Mouse (Mus musculus): ENCODE data around the gene Nqo1. TPM values are rescaled to one million over a fixed set of nuclear protein-coding genes. Genes with fewer than 3 reads are reported as not detected.

Nqo1 gene
- polyA plus RNA-seq, 1 experiment from 2014 or later, result 16.7 TPM

DNA sequence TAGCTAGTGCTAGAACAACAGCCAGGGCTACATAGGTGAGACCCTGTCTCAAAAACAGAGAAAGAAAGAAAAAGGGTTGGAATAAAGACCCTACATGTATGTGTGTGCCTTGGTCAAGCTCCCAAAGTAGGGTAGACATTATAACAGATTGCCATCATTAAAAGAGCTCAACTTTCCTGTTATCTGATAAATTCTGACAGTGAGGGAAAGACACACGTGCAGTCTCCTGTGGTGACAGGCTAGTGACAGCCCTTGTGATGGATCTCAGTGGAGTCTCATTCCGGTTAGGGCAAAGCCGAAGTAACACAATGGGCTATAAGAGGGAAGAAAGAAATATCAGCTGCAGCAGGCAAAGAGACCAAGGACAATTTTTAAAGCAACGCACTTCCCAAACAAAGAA is 1.1 kb upstream of the Nqo1 start:
- Histone ChIP-seq H3K27me3 (no peaks in the 10 kb centered on the region), H3K4me3 (replicated peaks) (no peak overlapping the region), H3K36me3 (peaks cover 11% of the 10 kb centered on the region), H3K4me1 (replicated peaks) (peaks cover 31% of the 10 kb centered on the region), H3K4me2 (no peak overlapping the region), H3K9ac (replicated peaks) (no peak overlapping the region), H3K9me3 (no peaks in the 10 kb centered on the region), H3K27ac (peak overlapping the region; percentile 83; the same call in 1 of the 2 replicates)
- ATAC-seq (ENCODE audit: insufficient number of reproducible peaks, insufficient read depth, low FRiP score, low TSS enrichment, low read depth), result no peak
- WGBS, result 81% methylated on average over 4 of the region's 4 CpGs

DNA sequence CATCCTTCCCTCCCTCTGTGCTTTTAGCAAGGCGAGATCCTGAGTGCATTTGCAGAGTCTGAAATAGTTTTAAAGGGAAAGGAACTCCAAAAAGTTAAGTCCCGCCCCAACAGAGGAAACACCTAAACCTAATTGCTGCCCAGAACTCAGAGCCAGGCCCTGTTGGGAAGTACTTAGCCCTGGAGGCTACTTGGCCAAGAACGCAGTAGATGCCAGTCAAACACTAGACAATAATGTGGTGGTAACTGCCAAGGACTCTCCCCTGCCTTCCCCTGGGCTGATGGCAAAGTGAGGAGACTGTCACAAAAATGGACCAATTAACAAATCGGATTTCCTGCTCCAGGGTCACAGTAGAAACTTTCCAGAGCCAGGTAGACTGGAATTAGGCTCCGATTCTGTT is 1.1 kb downstream of the Nqo1 start:
- H3K27ac ChIP-seq, result no peak overlapping the region
- no peaks in the 10 kb centered on the region for H3K27me3 ChIP-seq
- H3K4me1 ChIP-seq (replicated peaks), result peaks cover 40% of the 10 kb centered on the region
- H3K9ac ChIP-seq (replicated peaks), result no peak overlapping the region; the same call in 1 of the 2 replicates
- no peak for ATAC-seq (ENCODE audit: insufficient number of reproducible peaks, insufficient read depth, low FRiP score, low TSS enrichment, low read depth)
- no peak overlapping the region for H3K4me3 ChIP-seq (replicated peaks)
- WGBS, result 80% methylated on average over 5 of the region's 5 CpGs
- no peaks in the 10 kb centered on the region for H3K36me3 ChIP-seq
- H3K4me2 ChIP-seq, result 0 out of 2 replicates have a peak overlapping the region, but pooled peaks have one; percentile 63
- H3K9me3 ChIP-seq, result no peaks in the 10 kb centered on the region

DNA sequence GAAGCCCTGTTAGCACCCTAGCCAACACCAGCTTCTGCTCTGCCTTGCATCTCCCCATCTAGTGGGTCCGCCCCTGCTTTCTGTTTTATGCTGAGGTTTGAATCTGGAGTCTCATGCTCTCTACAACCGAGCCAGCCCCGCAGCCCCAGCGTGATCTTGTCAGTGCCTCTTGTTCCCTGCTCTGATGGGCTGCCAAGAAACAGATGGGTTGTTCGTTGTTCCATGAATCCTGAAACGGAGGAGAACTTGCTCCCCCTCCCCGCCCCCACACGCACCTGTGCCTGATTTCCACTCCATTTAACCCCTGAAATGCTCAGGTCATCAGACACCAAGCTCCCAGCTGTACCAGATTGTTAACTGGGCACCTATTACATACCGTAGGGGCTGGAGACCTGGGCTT is 3.5 kb downstream of the Nqo1 start:
- WGBS, result 21% methylated on average over 9 of the region's 9 CpGs
- H3K9ac ChIP-seq (replicated peaks), result no peak overlapping the region
- no peaks in the 10 kb centered on the region for H3K36me3 ChIP-seq
- peaks cover 47% of the 10 kb centered on the region for H3K4me1 ChIP-seq (replicated peaks)
- no peaks in the 10 kb centered on the region for H3K27me3 ChIP-seq
- no peaks in the 10 kb centered on the region for H3K9me3 ChIP-seq
- no peak overlapping the region for H3K4me2 ChIP-seq
- no peak for ATAC-seq (ENCODE audit: insufficient number of reproducible peaks, insufficient read depth, low FRiP score, low TSS enrichment, low read depth)
- peak overlapping the region; percentile 64; the same call in 1 of the 2 replicates for H3K27ac ChIP-seq
- H3K4me3 ChIP-seq (replicated peaks), result no peak overlapping the region

DNA sequence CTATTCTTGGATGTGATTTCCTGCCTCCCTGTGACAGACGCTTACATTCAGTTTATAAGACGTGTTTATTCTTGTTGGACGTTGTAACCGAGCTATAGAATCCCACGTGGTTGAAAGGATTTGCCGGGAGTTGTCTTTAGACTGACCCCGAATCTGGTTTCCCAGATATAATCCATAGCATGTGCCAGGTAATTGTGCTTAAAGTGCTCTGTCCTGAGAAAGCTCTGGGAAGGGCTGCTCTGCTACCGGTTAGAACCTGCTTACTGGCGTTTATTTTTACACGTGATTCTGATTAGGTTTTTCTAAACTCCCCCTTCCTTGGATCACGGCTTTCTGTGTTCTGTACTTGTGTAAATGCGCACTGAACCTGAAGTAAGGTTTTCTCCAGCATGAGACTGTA is 5.3 kb downstream of the Nqo1 start:
- no peaks in the 10 kb centered on the region for H3K27me3 ChIP-seq
- no peaks in the 10 kb centered on the region for H3K9me3 ChIP-seq
- no peaks in the 10 kb centered on the region for H3K36me3 ChIP-seq
- H3K4me3 ChIP-seq (replicated peaks), result no peak overlapping the region
- 30% methylated on average over 12 of the region's 12 CpGs for WGBS
- no peak for ATAC-seq (ENCODE audit: insufficient number of reproducible peaks, insufficient read depth, low FRiP score, low TSS enrichment, low read depth)
- no peak overlapping the region for H3K4me2 ChIP-seq
- no peak overlapping the region for H3K9ac ChIP-seq (replicated peaks)
- H3K4me1 ChIP-seq (replicated peaks), result peaks cover 39% of the 10 kb centered on the region
- peak overlapping the region; percentile 74 for H3K27ac ChIP-seq

DNA sequence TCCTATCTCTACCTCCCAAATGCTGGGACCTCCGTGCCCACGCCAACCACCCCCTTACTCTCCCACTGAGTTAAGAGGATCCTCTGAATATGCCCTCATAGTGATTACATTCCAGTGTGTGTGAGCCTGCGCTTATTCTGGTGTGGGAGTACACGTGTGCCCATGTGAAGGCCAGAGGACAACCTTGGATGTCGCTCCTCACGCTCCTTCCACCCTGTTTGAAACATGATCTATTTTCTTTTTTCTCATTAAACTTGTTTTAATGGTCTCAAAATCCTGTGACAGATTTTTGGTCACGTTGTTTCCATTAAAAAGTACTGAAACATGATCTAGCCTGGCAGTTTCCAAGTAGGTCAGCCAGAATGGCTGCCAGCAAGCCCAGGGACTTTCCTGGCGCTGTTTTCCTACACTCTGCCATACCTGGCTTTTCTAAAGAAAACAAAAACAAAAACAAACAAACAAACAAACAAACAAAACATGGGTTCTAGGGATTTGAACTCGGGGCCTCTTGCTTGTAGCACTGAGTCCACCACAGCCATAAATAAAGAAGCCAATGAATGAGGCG is 6.8 kb downstream of the Nqo1 start:
- peak overlapping the region; percentile 8; the same call in 1 of the 2 replicates for H3K27ac ChIP-seq
- ATAC-seq (ENCODE audit: insufficient number of reproducible peaks, insufficient read depth, low FRiP score, low TSS enrichment, low read depth), result no peak; the same call in 1 of the 2 replicates
- 44% methylated on average over 10 of the region's 10 CpGs for WGBS

DNA sequence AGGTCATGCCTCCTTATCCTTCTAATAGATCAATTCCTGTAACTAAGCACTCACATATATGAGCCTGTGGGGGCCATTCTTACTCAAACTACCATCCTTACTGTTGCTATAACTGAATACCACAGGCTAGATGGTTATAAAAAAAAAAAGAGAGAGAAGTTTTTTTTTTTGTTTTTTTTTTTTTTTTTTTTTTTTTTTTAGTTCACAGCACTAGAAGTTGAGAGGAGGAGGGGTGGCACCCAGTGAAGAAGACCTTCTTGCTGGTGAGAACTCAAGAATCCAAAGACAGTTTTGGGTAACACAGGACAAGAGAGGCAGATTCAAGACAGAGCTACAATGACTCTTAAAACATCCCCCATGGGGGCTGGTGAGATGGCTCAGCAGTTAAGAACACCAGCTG is 7.6 kb downstream of the Nqo1 start:
- no peaks in the 10 kb centered on the region for H3K27me3 ChIP-seq
- no peak for ATAC-seq (ENCODE audit: insufficient number of reproducible peaks, insufficient read depth, low FRiP score, low TSS enrichment, low read depth)
- H3K27ac ChIP-seq, result no peak overlapping the region
- H3K9me3 ChIP-seq, result no peaks in the 10 kb centered on the region
- H3K36me3 ChIP-seq, result no peaks in the 10 kb centered on the region
- no peak overlapping the region for H3K4me2 ChIP-seq
- no peak overlapping the region for H3K9ac ChIP-seq (replicated peaks)
- peaks cover 27% of the 10 kb centered on the region for H3K4me1 ChIP-seq (replicated peaks)
- H3K4me3 ChIP-seq (replicated peaks), result no peak overlapping the region

More for the DNA sequence above, 6.8 kb downstream of the Nqo1 start:
- H3K9me3 ChIP-seq, result no peaks in the 10 kb centered on the region
- no peaks in the 10 kb centered on the region for H3K27me3 ChIP-seq
- no peak overlapping the region for H3K9ac ChIP-seq (replicated peaks)
- peaks cover 27% of the 10 kb centered on the region for H3K4me1 ChIP-seq (replicated peaks)
- H3K36me3 ChIP-seq, result no peaks in the 10 kb centered on the region
- no peak overlapping the region for H3K4me3 ChIP-seq (replicated peaks)
- H3K4me2 ChIP-seq, result no peak overlapping the region

DNA sequence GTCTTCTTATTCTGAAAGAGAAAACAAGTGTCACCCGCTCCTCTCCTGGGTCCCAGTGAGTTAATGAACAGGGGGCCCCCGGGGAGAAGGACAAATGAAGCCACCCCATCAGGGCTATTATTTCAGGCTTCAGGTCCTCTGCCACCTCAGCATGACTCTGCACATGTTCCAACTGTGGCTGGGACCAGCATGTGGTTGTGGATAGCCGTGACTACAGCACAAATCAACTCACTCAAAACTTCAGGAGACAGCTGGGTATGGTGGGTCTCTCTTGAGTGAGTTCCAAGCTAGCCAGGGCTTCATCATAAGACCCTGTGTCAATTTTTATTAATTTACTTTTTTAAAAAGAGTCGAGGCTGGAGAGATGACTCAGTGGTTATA is 11.9 kb downstream of the Nqo1 start:
- H3K27me3 ChIP-seq, result no peaks in the 10 kb centered on the region
- H3K27ac ChIP-seq, result no peak overlapping the region
- H3K4me2 ChIP-seq, result no peak overlapping the region
- no peaks in the 10 kb centered on the region for H3K9me3 ChIP-seq
- H3K4me3 ChIP-seq (replicated peaks), result no peak overlapping the region
- no peak for ATAC-seq (ENCODE audit: insufficient number of reproducible peaks, insufficient read depth, low FRiP score, low TSS enrichment, low read depth)
- H3K36me3 ChIP-seq, result no peaks in the 10 kb centered on the region
- no peak overlapping the region for H3K9ac ChIP-seq (replicated peaks)
- 71% methylated on average over 4 of the region's 4 CpGs for WGBS
- H3K4me1 ChIP-seq (replicated peaks), result peaks cover 15% of the 10 kb centered on the region

DNA sequence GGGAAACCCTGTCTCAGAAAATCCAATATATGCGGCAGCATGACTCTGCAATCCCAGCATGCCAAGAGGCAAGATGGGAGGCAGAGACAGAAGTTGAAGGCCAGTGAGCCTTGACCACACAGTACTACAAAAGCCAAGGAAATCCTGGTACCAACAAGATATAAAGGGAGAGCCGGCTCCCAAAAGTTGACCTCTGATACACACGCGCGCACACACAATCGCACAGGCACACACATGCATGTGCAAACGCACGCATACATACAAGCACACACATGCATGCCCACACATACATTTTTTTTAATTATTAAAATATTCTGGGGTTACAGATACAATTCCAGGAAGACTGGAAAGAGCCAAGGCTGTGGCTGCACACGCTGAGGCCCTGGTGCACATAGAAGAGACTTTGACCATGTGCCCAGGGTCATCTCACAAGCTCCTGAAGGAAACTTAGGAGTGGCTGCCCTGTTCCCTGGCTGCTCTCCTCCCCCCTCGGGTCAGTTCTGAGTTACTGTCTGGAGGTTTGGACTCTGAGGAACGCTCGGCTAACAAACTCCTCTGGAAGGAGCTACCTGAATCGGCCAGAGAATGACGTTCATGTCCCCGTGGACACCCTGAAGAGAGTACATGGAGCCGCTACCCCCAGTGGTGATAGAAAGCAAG is 12.4 kb downstream of the Nqo1 start:
- no peak for ATAC-seq (ENCODE audit: insufficient number of reproducible peaks, insufficient read depth, low FRiP score, low TSS enrichment, low read depth)
- Histone ChIP-seq H3K9me3 (no peaks in the 10 kb centered on the region), H3K9ac (replicated peaks) (no peak overlapping the region), H3K4me3 (replicated peaks) (no peak overlapping the region), H3K4me1 (replicated peaks) (peaks cover 11% of the 10 kb centered on the region), H3K36me3 (no peaks in the 10 kb centered on the region), H3K27me3 (no peaks in the 10 kb centered on the region), H3K4me2 (no peak overlapping the region), H3K27ac (no peak overlapping the region)
- 93% methylated on average over 16 of the region's 16 CpGs for WGBS

DNA sequence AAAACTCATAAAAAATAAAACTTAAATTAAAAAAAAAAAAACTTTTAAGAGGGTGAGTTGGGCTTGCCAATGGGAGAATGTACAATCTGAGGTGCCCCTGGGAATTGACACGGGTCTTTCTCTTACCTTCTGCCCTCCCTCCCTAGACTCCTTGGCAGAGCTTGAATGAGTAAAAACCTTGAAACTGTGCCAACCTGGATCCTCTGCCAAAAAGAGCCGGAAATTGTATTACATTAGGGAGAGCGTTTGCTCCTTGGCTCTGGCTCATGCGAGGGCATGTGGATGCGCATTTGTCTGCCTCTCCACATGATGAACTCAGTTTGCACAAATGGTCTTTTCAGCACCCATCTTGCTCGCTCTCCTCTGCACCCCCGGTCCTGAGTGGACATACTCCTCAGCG is 13.4 kb downstream of the Nqo1 start:
- no peaks in the 10 kb centered on the region for H3K36me3 ChIP-seq
- H3K27me3 ChIP-seq, result 0 out of 2 replicates have a peak, but pooled peaks cover 4% of the 10 kb centered on the region
- no peaks in the 10 kb centered on the region for H3K9me3 ChIP-seq
- no peak overlapping the region for H3K27ac ChIP-seq
- ATAC-seq (ENCODE audit: insufficient number of reproducible peaks, insufficient read depth, low FRiP score, low TSS enrichment, low read depth), result no peak
- no peak overlapping the region for H3K9ac ChIP-seq (replicated peaks)
- H3K4me1 ChIP-seq (replicated peaks), result peaks cover 11% of the 10 kb centered on the region
- no peak overlapping the region for H3K4me3 ChIP-seq (replicated peaks)
- 86% methylated on average over 8 of the region's 8 CpGs for WGBS
- H3K4me2 ChIP-seq, result no peak overlapping the region

DNA sequence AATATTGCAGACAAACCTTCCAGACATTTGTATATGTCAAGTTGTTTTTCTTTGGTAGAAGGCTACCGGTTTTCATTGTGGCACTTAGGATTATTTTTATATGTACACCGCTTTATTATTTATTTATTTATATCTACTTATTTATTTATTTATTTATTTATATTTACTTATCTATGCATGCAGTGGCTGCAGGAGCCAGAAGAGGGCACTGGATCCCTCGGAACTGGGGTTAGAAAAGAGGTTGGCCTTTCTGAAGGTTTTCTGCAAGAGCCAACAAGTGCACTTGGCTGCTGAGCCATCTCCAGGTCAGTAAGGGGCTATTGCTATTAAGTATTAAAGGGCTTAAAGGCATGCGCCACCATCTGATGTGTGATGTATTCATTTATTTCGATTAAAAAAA is 15.1 kb downstream of the Nqo1 start:
- ATAC-seq (ENCODE audit: insufficient number of reproducible peaks, insufficient read depth, low FRiP score, low TSS enrichment, low read depth), result no peak
- 58% methylated on average over 5 of the region's 5 CpGs for WGBS
- Histone ChIP-seq H3K9me3 (no peaks in the 10 kb centered on the region), H3K27me3 (0 out of 2 replicates have a peak, but pooled peaks cover 4% of the 10 kb centered on the region), H3K27ac (no peak overlapping the region), H3K9ac (replicated peaks) (no peak overlapping the region), H3K4me1 (replicated peaks) (peaks cover 11% of the 10 kb centered on the region), H3K4me3 (replicated peaks) (no peak overlapping the region), H3K36me3 (no peaks in the 10 kb centered on the region), H3K4me2 (no peak overlapping the region)

DNA sequence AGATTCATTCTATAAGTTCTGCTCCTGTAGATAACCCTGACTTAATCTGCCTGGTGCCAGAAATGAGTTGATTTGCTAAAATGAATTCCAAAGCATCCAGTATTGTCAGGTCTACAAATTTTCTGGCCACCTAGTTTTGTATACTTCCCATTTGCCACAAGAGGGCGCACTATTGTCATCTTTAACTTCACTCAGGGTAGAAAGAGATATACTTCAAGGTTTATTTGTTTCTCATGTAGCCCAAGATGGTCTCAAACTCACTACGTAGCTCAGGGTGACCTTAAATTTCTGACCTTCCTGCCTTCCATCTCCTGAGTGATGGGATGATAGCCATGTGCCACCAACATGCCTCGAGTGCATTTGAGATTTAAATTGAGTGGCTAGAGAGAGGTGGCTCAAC is 16.4 kb downstream of the Nqo1 start:
- no peak overlapping the region for H3K9ac ChIP-seq (replicated peaks)
- ATAC-seq (ENCODE audit: insufficient number of reproducible peaks, insufficient read depth, low FRiP score, low TSS enrichment, low read depth), result no peak
- no peak overlapping the region for H3K4me3 ChIP-seq (replicated peaks)
- no peak overlapping the region for H3K27ac ChIP-seq
- peaks cover 11% of the 10 kb centered on the region for H3K4me1 ChIP-seq (replicated peaks)
- no peak overlapping the region for H3K4me2 ChIP-seq
- 32% methylated on average over 3 of the region's 3 CpGs for WGBS
- H3K36me3 ChIP-seq, result no peaks in the 10 kb centered on the region
- H3K27me3 ChIP-seq, result 0 out of 2 replicates have a peak, but pooled peaks cover 4% of the 10 kb centered on the region
- no peaks in the 10 kb centered on the region for H3K9me3 ChIP-seq

DNA sequence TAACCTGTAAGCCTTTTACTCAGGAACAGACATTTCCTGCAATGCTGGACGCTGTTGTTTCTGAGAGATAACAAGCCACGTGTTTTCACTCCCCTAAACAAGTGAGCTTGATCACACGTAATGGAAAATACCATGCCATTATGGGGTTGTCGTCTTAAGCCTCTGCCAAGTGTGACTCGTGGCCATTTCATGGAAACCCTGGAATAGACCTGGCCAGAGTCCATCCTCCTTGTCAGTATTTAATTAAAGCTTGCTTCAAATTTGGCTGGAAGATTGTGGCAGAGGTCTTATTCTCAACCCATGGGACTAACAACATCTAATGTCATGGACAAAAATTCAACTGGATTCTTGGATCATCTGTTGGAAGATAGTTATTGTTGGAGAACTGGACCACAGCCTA is 16.8 kb downstream of the Nqo1 start:
- ATAC-seq (ENCODE audit: insufficient number of reproducible peaks, insufficient read depth, low FRiP score, low TSS enrichment, low read depth), result no peak
- WGBS, result 52% methylated on average over 5 of the region's 5 CpGs
- H3K4me2 ChIP-seq, result no peak overlapping the region
- 0 out of 2 replicates have a peak, but pooled peaks cover 4% of the 10 kb centered on the region for H3K27me3 ChIP-seq
- no peak overlapping the region for H3K4me3 ChIP-seq (replicated peaks)
- peaks cover 11% of the 10 kb centered on the region for H3K4me1 ChIP-seq (replicated peaks)
- no peak overlapping the region for H3K27ac ChIP-seq
- no peak overlapping the region for H3K9ac ChIP-seq (replicated peaks)
- H3K36me3 ChIP-seq, result no peaks in the 10 kb centered on the region
- no peaks in the 10 kb centered on the region for H3K9me3 ChIP-seq
